Mouse (Mus musculus) kidney, adult 2 months (tissue): Measurements from ENCODE around the gene Lca5l.

ENCODE experiments used
- CTCF ChIP-seq: fragments of 200-500 bp; conservative IDR thresholded peaks from 2 replicates; pipeline ENCODE4 v1.5.1; 2011; ENCODE audit warnings: low read depth, mild to moderate bottlenecking, control low read depth, low read length, moderate library complexity, mixed read lengths; ENCODE audit not compliant: insufficient read depth, insufficient read length
- POLR2A ChIP-seq: fragments of 200-500 bp; IDR thresholded peaks from one replicate; pipeline ENCODE4 v1.6.1; 2011; ENCODE audit warnings: low read depth, low read length, control low read depth

GRCm38 (mm10) chr16:96191531-96192506, at the start of gene Lca5l:
- no peak for TF ChIP-seq POLR2A
- TF ChIP-seq CTCF: no peak
